In the genomic region with DNA sequence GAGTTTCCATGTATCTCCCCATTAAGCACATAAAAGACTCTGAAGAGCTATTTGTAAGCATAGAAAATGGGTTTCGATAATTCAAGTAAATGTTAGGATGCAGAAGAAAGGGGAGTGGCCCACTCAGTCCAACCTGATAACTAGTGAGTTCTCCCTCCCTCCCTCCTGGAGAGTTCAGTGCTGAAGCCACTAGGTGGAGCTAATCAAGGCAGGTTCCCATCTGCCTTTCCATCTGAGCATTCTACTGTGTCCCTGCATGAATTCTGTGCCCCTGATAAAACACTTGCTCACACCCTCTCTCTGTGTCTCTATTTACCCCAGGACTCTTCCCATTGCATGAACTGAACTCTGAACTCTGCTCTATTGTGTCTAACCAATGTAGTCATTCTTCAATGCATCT, we compare ENCODE assay signal across 10 mouse cellular contexts. TPM values are rescaled to one million over a fixed set of nuclear protein-coding genes. Genes with fewer than 3 reads are reported as not detected.
A peak's percentile ranks its signal among the peaks of the same experiment; 100 is the strongest.
DNase-seq lines count a peak whose midpoint lies in the region; ATAC-seq and TF ChIP-seq lines count a peak whose summit lies in the region.
"Had no signal": no experiment of that assay in that cellular context is flagged by ENCODE, and none has a peak within 500 bp of the region (broad histone marks: within the 10 kb centered on the region; RNA-seq: fewer than 3 reads in every experiment).

No protein-coding gene starts in this region.

- no peaks in the 10 kb centered on the region for H3K9me3 ChIP-seq in liver, embryonic 14.5 days (ENCODE audit: control insufficient read depth, low read length)
- H3K9me3 ChIP-seq: heart, embryonic 13.5 days; lung, embryonic 15.5 days had no signal

- DNase-seq in cerebellum, postnatal 10 days = peak; percentile 59 to 69
- DNase-seq in cerebellum, adult 9-10 months = no peak
- DNase-seq in liver, embryonic 14.5 days (ENCODE audit: low read depth in 3 of 3, low spot score in 3 of 3) = no peak
- DNase-seq in liver = no peak
- DNase-seq in spleen, adult 12 weeks (ENCODE audit: low spot score) = no peak
- no peak for DNase-seq in gastrocnemius, postnatal 4 days (ENCODE audit: low spot score in 2 of 2)

- no peak overlapping the region for H3K4me3 ChIP-seq in liver, embryonic 14.5 days (ENCODE audit: insufficient read depth in 1 of 2, low read depth in 2 of 2, low read length in 2 of 2)
- no peak overlapping the region for H3K4me3 ChIP-seq in bone marrow, adult 2 months (replicated peaks; ENCODE audit: control insufficient read depth, low read depth, low read length)
- H3K4me3 ChIP-seq: heart, embryonic 13.5 days; lung, embryonic 15.5 days had no signal

- no peak for TF ChIP-seq POLR2A in bone marrow, adult 2 months (IDR thresholded peaks at IDR 0.05; ENCODE audit: borderline replicate concordance, control insufficient read depth, low read depth, low read length)

- H3K4me2 ChIP-seq in liver, embryonic 14.5 days (ENCODE audit: low read depth) = no peak overlapping the region
- H3K4me2 ChIP-seq: heart, embryonic 13.5 days; lung, embryonic 15.5 days had no signal

- no peak for ATAC-seq in liver, embryonic 14.5 days (ENCODE audit: insufficient read depth)
- ATAC-seq in megakaryocyte-erythroid progenitor cell, adult 5-6 weeks (replicated peaks; ENCODE audit: low FRiP score, low TSS enrichment, poor library complexity, severe bottlenecking) = peak; percentile 90

- no peaks in the 10 kb centered on the region for H3K27me3 ChIP-seq in liver, embryonic 14.5 days (ENCODE audit: control insufficient read depth, insufficient read depth, low read length)
- H3K27me3 ChIP-seq: heart, embryonic 13.5 days; lung, embryonic 15.5 days had no signal

- no peak overlapping the region for H3K27ac ChIP-seq in liver, embryonic 14.5 days
- H3K27ac ChIP-seq in bone marrow, adult 2 months (ENCODE audit: control insufficient read depth, insufficient read depth, low read depth, low read length, poor library complexity) = no peak overlapping the region
- H3K27ac ChIP-seq: heart, embryonic 13.5 days; lung, embryonic 15.5 days had no signal

- no peaks in the 10 kb centered on the region for H3K4me1 ChIP-seq in liver, embryonic 14.5 days (replicated peaks; ENCODE audit: control insufficient read depth in 2 of 2, insufficient read depth in 2 of 2, low read length in 1 of 2)
- H3K4me1 ChIP-seq in bone marrow, adult 2 months (ENCODE audit: control insufficient read depth, insufficient read depth, low read length) = no peaks in the 10 kb centered on the region
- H3K4me1 ChIP-seq: heart, embryonic 13.5 days; lung, embryonic 15.5 days had no signal

- no peak overlapping the region for H3K9ac ChIP-seq in liver, embryonic 14.5 days (replicated peaks)
- H3K9ac ChIP-seq: heart, embryonic 13.5 days; lung, embryonic 15.5 days had no signal

- H3K36me3 ChIP-seq in liver, embryonic 14.5 days (replicated peaks; ENCODE audit: control insufficient read depth, insufficient read depth, low read depth) = no peaks in the 10 kb centered on the region
- H3K36me3 ChIP-seq: heart, embryonic 13.5 days; lung, embryonic 15.5 days had no signal

- peak; percentile 41 for TF ChIP-seq CTCF in liver, embryonic 14.5 days (IDR thresholded peaks at IDR 0.05; ENCODE audit: low read depth)
- peak; percentile 26; the same call in 1 of the 2 replicates for TF ChIP-seq CTCF in bone marrow, adult 2 months (IDR thresholded peaks at IDR 0.05; ENCODE audit: control insufficient read depth, insufficient read depth, low read length)

- TF ChIP-seq EP300 in liver, embryonic 14.5 days (IDR thresholded peaks at IDR 0.05; ENCODE audit: low read depth) = no peak

- 34% methylated on average over 1 of the region's 1 CpGs for WGBS in liver, embryonic 14.5 days (ENCODE audit: insufficient replicate concordance)
- WGBS in bone marrow, adult 2 months = 57% methylated on average over 1 of the region's 1 CpGs

RNA-seq across cellular contexts. Expression of a gene that starts 57.1 kb away (rescaled TPM):
- not detected in 2 replicates for polyA plus RNA-seq in liver, embryonic 14.5 days (2012; rRNA removed)
- polyA plus RNA-seq in liver, embryonic 14.5 days (2014; fragmentation: Nextera tagmentation; extraction: Ambion mirVana) = not detected in 2 replicates
- not detected in 2 replicates for polyA plus RNA-seq in bone marrow, adult 2 months (2011; ENCODE audit: insufficient read depth, insufficient read length, low replicate concordance, missing spikeins)
- not detected in 2 replicates for total RNA-seq in megakaryocyte-erythroid progenitor cell, adult 5-6 weeks (2014; fragmentation: Nextera tagmentation)
- total RNA-seq in megakaryocyte-erythroid progenitor cell, adult 5-6 weeks (2017) = not detected in 2 replicates
- under 1 TPM in 1 of 2 experiments, not detected in 1; 0.22 TPM for total RNA-seq in gastrocnemius, postnatal 4 days (2021)
- polyA plus RNA-seq: heart, embryonic 13.5 days; lung, embryonic 15.5 days had no signal

Comparison
In these comparisons a context has a peak if more than half of its experiments do, and no peak if none do; other contexts are left out.
1. DNase-seq: peak in cerebellum, postnatal 10 days (2 of 2); none in cerebellum, adult 9-10 months (single experiment), liver, embryonic 14.5 days (0 of 3), liver (single experiment), spleen, adult 12 weeks (single experiment) and gastrocnemius, postnatal 4 days (0 of 2).